Mouse (Mus musculus): ENCODE data around the gene Cbll1. TPM values are rescaled to one million over a fixed set of nuclear protein-coding genes. Genes with fewer than 3 reads are reported as not detected.

Cbll1 gene
- 42.6 TPM for polyA plus RNA-seq (2014; fragmentation: Illumina TruSeq; extraction: RNeasy Lipid Tissue Mini Kit (QIAGEN cat#74804); ENCODE audit: low read depth, low replicate concordance)

DNA sequence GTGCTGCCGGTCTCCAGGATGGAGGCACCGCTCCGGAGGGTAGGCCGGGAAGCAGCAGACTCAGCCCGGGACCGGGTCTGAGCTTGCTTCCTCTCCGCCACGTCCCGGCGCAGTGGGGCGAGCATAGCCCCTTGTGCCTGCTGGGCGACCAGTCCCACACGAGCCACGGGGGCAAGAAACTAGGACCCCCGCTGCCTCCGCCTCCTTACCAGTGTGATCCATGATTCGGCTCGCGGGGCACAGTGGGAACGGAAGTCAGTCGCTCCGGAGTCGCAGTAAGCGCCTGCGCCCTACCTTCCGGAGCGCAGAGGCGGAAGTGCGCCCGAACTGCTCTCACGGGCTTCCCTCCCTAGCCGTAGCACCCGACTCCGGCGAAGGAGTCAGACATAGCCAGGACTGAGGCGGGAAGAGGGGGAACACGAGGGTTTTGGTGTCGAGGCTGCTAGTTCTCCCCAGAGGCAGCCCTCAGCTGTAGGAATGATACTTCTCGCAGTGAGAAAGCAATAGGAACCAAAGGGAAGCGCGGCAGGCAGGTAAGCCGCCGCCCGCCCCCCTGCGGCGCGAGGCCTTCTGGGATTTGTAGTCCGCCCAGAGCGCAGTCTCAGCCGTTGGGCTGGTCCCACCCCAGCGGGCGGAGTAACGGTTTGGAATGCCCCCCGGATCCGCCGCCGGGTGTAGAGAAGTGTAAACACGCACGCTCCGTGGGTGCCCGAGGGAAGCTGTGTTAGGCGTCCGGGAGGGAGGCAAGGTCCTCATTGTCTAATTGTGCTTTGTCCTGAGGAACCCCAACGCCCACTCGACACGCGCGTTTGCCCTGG lies at the start of gene Cbll1:
Gene Cbll1 (minus strand): TSS at position 303 of the 818 bp plus-strand sequence.

Other genes with a start within 250 kb of the Cbll1 start
- gene Lamb1, start 234.4 kb downstream of the Cbll1 start, polyA plus RNA-seq (2014; fragmentation: Illumina TruSeq; extraction: RNeasy Lipid Tissue Mini Kit (QIAGEN cat#74804); ENCODE audit: low read depth, low replicate concordance), result 3.5 TPM
- 186 TPM for gene Dld, start 148.2 kb downstream of the Cbll1 start, polyA plus RNA-seq (2014; fragmentation: Illumina TruSeq; extraction: RNeasy Lipid Tissue Mini Kit (QIAGEN cat#74804); ENCODE audit: low read depth, low replicate concordance)
- gene Slc26a3, start 108.7 kb downstream of the Cbll1 start, polyA plus RNA-seq (2014; fragmentation: Illumina TruSeq; extraction: RNeasy Lipid Tissue Mini Kit (QIAGEN cat#74804); ENCODE audit: low read depth, low replicate concordance), result 0.45 TPM
- 0.21 TPM for gene Slc26a4, start 60.4 kb upstream of the Cbll1 start, polyA plus RNA-seq (2014; fragmentation: Illumina TruSeq; extraction: RNeasy Lipid Tissue Mini Kit (QIAGEN cat#74804); ENCODE audit: low read depth, low replicate concordance)
- gene Bcap29, start 135.0 kb upstream of the Cbll1 start, polyA plus RNA-seq (2014; fragmentation: Illumina TruSeq; extraction: RNeasy Lipid Tissue Mini Kit (QIAGEN cat#74804); ENCODE audit: low read depth, low replicate concordance), result 682 TPM
- gene Dus4l, start 155.2 kb upstream of the Cbll1 start, polyA plus RNA-seq (2014; fragmentation: Illumina TruSeq; extraction: RNeasy Lipid Tissue Mini Kit (QIAGEN cat#74804); ENCODE audit: low read depth, low replicate concordance), result 7.2 TPM
- gene Cog5, start 155.3 kb upstream of the Cbll1 start, polyA plus RNA-seq (2014; fragmentation: Illumina TruSeq; extraction: RNeasy Lipid Tissue Mini Kit (QIAGEN cat#74804); ENCODE audit: low read depth, low replicate concordance), result 52.3 TPM
- not detected for gene Gpr22, start 214.3 kb upstream of the Cbll1 start, polyA plus RNA-seq (2014; fragmentation: Illumina TruSeq; extraction: RNeasy Lipid Tissue Mini Kit (QIAGEN cat#74804); ENCODE audit: low read depth, low replicate concordance)